Comparison of ENCODE assay signal across 18 mouse cellular contexts in genomic region chr4:82765513-82766216, GRCm38 (mm10).
DNase-seq lines count a peak whose midpoint lies in the region; ATAC-seq and TF ChIP-seq lines count a peak whose summit lies in the region.
"Had no signal": no experiment of that assay in that cellular context is flagged by ENCODE, and none has a peak within 500 bp of the region (broad histone marks: within the 10 kb centered on the region; RNA-seq: fewer than 3 reads in every experiment).

No protein-coding gene starts in this region.

- peak; percentile 39 for DNase-seq in midbrain, embryonic 11.5 days (ENCODE audit: low spot score, missing footprints)
- DNase-seq in midbrain, embryonic 14.5 days = no peak
- DNase-seq in embryonic facial prominence, embryonic 10.5 days (ENCODE audit: low spot score) = no peak
- peak; percentile 47 for DNase-seq in hindbrain, embryonic 14.5 days (ENCODE audit: low spot score)
- no peak for DNase-seq in lung, adult 2 months
- DNase-seq: adrenal gland, postnatal 36 days; cerebellum, postnatal 10 days; embryo, embryonic 11 days; heart, adult 2 months; kidney, postnatal 25 days; thymus, adult 18-20 months had no signal

- no peak for TF ChIP-seq CTCF in lung, adult 2 months (IDR thresholded peaks at IDR 0.05; ENCODE audit: insufficient read depth, low read length)

- peaks cover 6% of the 10 kb centered on the region for H3K4me1 ChIP-seq in midbrain, embryonic 11.5 days (ENCODE audit: control insufficient read depth, insufficient read depth, low read length)
- H3K4me1 ChIP-seq in midbrain, embryonic 14.5 days (ENCODE audit: control insufficient read depth, insufficient read depth, low read length) = peaks cover 13% of the 10 kb centered on the region
- peaks cover 57% of the 10 kb centered on the region for H3K4me1 ChIP-seq in embryonic facial prominence, embryonic 10.5 days
- peaks cover 14% of the 10 kb centered on the region for H3K4me1 ChIP-seq in hindbrain, embryonic 14.5 days (replicated peaks; ENCODE audit: control insufficient read depth, insufficient read depth, low read length)
- peaks cover 17% of the 10 kb centered on the region for H3K4me1 ChIP-seq in neural tube, embryonic 14.5 days (ENCODE audit: control insufficient read depth, insufficient read depth, low read length)
- no peaks in the 10 kb centered on the region for H3K4me1 ChIP-seq in lung, adult 2 months (ENCODE audit: control insufficient read depth, insufficient read depth, low read length)
- H3K4me1 ChIP-seq: intestine, embryonic 15.5 days had no signal

- H3K4me3 ChIP-seq in midbrain, embryonic 11.5 days (ENCODE audit: low read depth, low read length) = no peak overlapping the region
- no peak overlapping the region for H3K4me3 ChIP-seq in midbrain, embryonic 14.5 days (replicated peaks; ENCODE audit: low read depth, low read length)
- H3K4me3 ChIP-seq in embryonic facial prominence, embryonic 10.5 days = no peak overlapping the region
- H3K4me3 ChIP-seq in hindbrain, embryonic 14.5 days (replicated peaks; ENCODE audit: low read length) = no peak overlapping the region
- no peak overlapping the region for H3K4me3 ChIP-seq in neural tube, embryonic 14.5 days (ENCODE audit: low read depth, low read length)
- H3K4me3 ChIP-seq in lung, adult 2 months (replicated peaks; ENCODE audit: extremely low read depth, low read depth, low read length) = no peak overlapping the region
- H3K4me3 ChIP-seq: erythroblast, embryonic 14.5 days; heart, adult 2 months; intestine, embryonic 15.5 days; lung, embryonic 15.5 days; myocyte had no signal

- TF ChIP-seq POLR2A in lung, adult 2 months (IDR thresholded peaks at IDR 0.05; ENCODE audit: borderline replicate concordance, extremely low read depth, low read depth, low read length) = no peak

- no peak overlapping the region for H3K4me2 ChIP-seq in midbrain, embryonic 11.5 days
- no peak overlapping the region for H3K4me2 ChIP-seq in midbrain, embryonic 14.5 days (ENCODE audit: low read length)
- H3K4me2 ChIP-seq in hindbrain, embryonic 14.5 days (replicated peaks) = no peak overlapping the region; the same call in 1 of the 2 replicates
- H3K4me2 ChIP-seq in neural tube, embryonic 14.5 days (ENCODE audit: low read depth, low read length) = no peak overlapping the region
- H3K4me2 ChIP-seq: intestine, embryonic 15.5 days; lung, embryonic 15.5 days had no signal

- no peak overlapping the region for H3K9ac ChIP-seq in midbrain, embryonic 11.5 days (ENCODE audit: low read length)
- H3K9ac ChIP-seq in midbrain, embryonic 14.5 days (replicated peaks; ENCODE audit: low read length) = no peak overlapping the region
- H3K9ac ChIP-seq in hindbrain, embryonic 14.5 days = no peak overlapping the region
- H3K9ac ChIP-seq in neural tube, embryonic 14.5 days (replicated peaks; ENCODE audit: low read depth, low read length) = no peak overlapping the region
- H3K9ac ChIP-seq: intestine, embryonic 15.5 days; lung, embryonic 15.5 days had no signal

- no peaks in the 10 kb centered on the region for H3K27me3 ChIP-seq in midbrain, embryonic 11.5 days (ENCODE audit: control insufficient read depth, insufficient read depth, low read length)
- H3K27me3 ChIP-seq in midbrain, embryonic 14.5 days (ENCODE audit: control insufficient read depth, insufficient read depth, low read length) = no peaks in the 10 kb centered on the region
- no peaks in the 10 kb centered on the region for H3K27me3 ChIP-seq in embryonic facial prominence, embryonic 10.5 days (replicated peaks; ENCODE audit: low read depth, poor library complexity, severe bottlenecking)
- no peaks in the 10 kb centered on the region for H3K27me3 ChIP-seq in hindbrain, embryonic 14.5 days (ENCODE audit: control insufficient read depth, insufficient read depth, low read length)
- H3K27me3 ChIP-seq in neural tube, embryonic 14.5 days (ENCODE audit: control insufficient read depth, insufficient read depth, low read length) = no peaks in the 10 kb centered on the region
- H3K27me3 ChIP-seq: intestine, embryonic 15.5 days; lung, embryonic 15.5 days had no signal

- H3K36me3 ChIP-seq in midbrain, embryonic 11.5 days (ENCODE audit: control insufficient read depth, insufficient read depth, low read length) = no peaks in the 10 kb centered on the region
- no peaks in the 10 kb centered on the region for H3K36me3 ChIP-seq in midbrain, embryonic 14.5 days (ENCODE audit: control insufficient read depth, insufficient read depth, low read length)
- H3K36me3 ChIP-seq in embryonic facial prominence, embryonic 10.5 days (replicated peaks) = no peaks in the 10 kb centered on the region
- no peaks in the 10 kb centered on the region for H3K36me3 ChIP-seq in hindbrain, embryonic 14.5 days (replicated peaks; ENCODE audit: control insufficient read depth, insufficient read depth)
- no peaks in the 10 kb centered on the region for H3K36me3 ChIP-seq in neural tube, embryonic 14.5 days (ENCODE audit: control insufficient read depth, insufficient read depth, low read length)
- H3K36me3 ChIP-seq: intestine, embryonic 15.5 days; lung, embryonic 15.5 days had no signal

- ATAC-seq in midbrain, embryonic 11.5 days (ENCODE audit: low FRiP score) = no peak
- no peak for ATAC-seq in midbrain, embryonic 14.5 days (ENCODE audit: low FRiP score, low TSS enrichment)
- peak; percentile 73; the same call in 1 of the 2 replicates for ATAC-seq in hindbrain, embryonic 14.5 days (ENCODE audit: low FRiP score)
- peak; percentile 88 for ATAC-seq in neural tube, embryonic 14.5 days (ENCODE audit: low read depth)
- ATAC-seq in activated CD4-positive, CD25-positive, alpha-beta regulatory T cell, adult 4 months = no peak
- ATAC-seq: CD4-positive, CD25-positive, alpha-beta regulatory T cell, adult 4 months; intestine, embryonic 15.5 days had no signal

- no peak overlapping the region for H3K27ac ChIP-seq in midbrain, embryonic 11.5 days (ENCODE audit: low read depth, low read length)
- no peak overlapping the region for H3K27ac ChIP-seq in midbrain, embryonic 14.5 days (replicated peaks; ENCODE audit: low read depth, low read length)
- H3K27ac ChIP-seq in embryonic facial prominence, embryonic 10.5 days (replicated peaks) = peak overlapping the region; percentile 48; the same call in 1 of the 2 replicates
- no peak overlapping the region for H3K27ac ChIP-seq in hindbrain, embryonic 14.5 days
- H3K27ac ChIP-seq in neural tube, embryonic 14.5 days (ENCODE audit: low read depth, low read length) = peak overlapping the region; percentile 44
- H3K27ac ChIP-seq: heart, adult 2 months; intestine, embryonic 15.5 days; lung, embryonic 15.5 days had no signal

- 83% methylated on average over 11 of the region's 11 CpGs for WGBS in midbrain, embryonic 11.5 days
- WGBS in midbrain, embryonic 14.5 days = 76% methylated on average over 11 of the region's 11 CpGs
- 72% methylated on average over 11 of the region's 11 CpGs for WGBS in embryonic facial prominence, embryonic 10.5 days
- 48% methylated on average over 11 of the region's 11 CpGs for whole genome bisulfite sequencing in hindbrain, embryonic 14.5 days
- 27% methylated on average over 11 of the region's 11 CpGs for WGBS in neural tube, embryonic 14.5 days
- WGBS in lung, adult 2 months = 75% methylated on average over 11 of the region's 11 CpGs

- no peaks in the 10 kb centered on the region for H3K9me3 ChIP-seq in midbrain, embryonic 11.5 days (ENCODE audit: control insufficient read depth, low read length)
- no peaks in the 10 kb centered on the region for H3K9me3 ChIP-seq in midbrain, embryonic 14.5 days (ENCODE audit: control insufficient read depth, low read length)
- no peaks in the 10 kb centered on the region for H3K9me3 ChIP-seq in embryonic facial prominence, embryonic 10.5 days
- no peaks in the 10 kb centered on the region for H3K9me3 ChIP-seq in hindbrain, embryonic 14.5 days (ENCODE audit: control insufficient read depth, low read length)
- no peaks in the 10 kb centered on the region for H3K9me3 ChIP-seq in neural tube, embryonic 14.5 days (ENCODE audit: control insufficient read depth, low read length)
- H3K9me3 ChIP-seq: intestine, embryonic 15.5 days; lung, embryonic 15.5 days had no signal

Comparison
In these comparisons a context has a peak if more than half of its experiments do, and no peak if none do; other contexts are left out.
1. DNase-seq: peak in midbrain, embryonic 11.5 days (single experiment) and hindbrain, embryonic 14.5 days (single experiment); none in midbrain, embryonic 14.5 days (single experiment), embryonic facial prominence, embryonic 10.5 days (single experiment) and lung, adult 2 months (single experiment).
2. ATAC-seq: peak in hindbrain, embryonic 14.5 days (single experiment) and neural tube, embryonic 14.5 days (single experiment); none in midbrain, embryonic 11.5 days (single experiment), midbrain, embryonic 14.5 days (single experiment) and activated CD4-positive, CD25-positive, alpha-beta regulatory T cell, adult 4 months (single experiment).
3. H3K27ac ChIP-seq: peak in embryonic facial prominence, embryonic 10.5 days (single experiment) and neural tube, embryonic 14.5 days (single experiment); none in midbrain, embryonic 11.5 days (single experiment), midbrain, embryonic 14.5 days (single experiment) and hindbrain, embryonic 14.5 days (single experiment).